Mouse (Mus musculus): Measurements from ENCODE around the gene Ano8. TPM values are rescaled to one million over a fixed set of nuclear protein-coding genes. Genes with fewer than 3 reads are reported as not detected.

The Ano8 gene
- polyA plus RNA-seq, 1 experiment from 2014 or later: 0.60 TPM

DNA sequence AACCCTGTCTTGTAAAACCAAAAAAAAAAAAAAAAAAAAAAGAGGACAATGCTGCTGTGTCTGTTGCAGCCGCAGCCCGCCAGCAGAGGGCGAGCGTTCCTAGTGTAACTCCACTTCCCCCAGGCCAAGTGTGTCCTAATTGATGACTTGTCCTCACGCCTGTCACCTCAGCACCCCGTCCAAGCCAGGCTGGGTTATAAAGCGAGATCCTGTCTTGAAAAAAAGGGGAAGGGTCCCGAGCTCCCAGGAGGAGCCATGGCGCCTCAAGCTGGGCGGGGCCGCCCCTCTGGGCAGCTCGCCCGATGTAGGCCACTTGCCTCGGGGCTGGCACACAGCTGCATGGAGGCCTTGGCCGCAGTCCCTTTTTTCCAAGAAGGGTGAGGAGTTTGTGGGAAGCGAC, 9.3 kb upstream of the Ano8 start:
- H3K4me1 ChIP-seq (replicated peaks; ENCODE audit: control insufficient read depth, insufficient read depth, low read length): peaks cover 22% of the 10 kb centered on the region
- WGBS: 33% methylated on average over 16 of the region's 16 CpGs
- no peak overlapping the region for H3K4me3 ChIP-seq (ENCODE audit: low read depth, low read length)
- no peaks in the 10 kb centered on the region for H3K9me3 ChIP-seq (ENCODE audit: control insufficient read depth, low read length)
- H3K36me3 ChIP-seq (ENCODE audit: control insufficient read depth, insufficient read depth, low read length): peaks cover 26% of the 10 kb centered on the region
- ATAC-seq (replicated peaks; ENCODE audit: low FRiP score) (peak; percentile 57), DNase-seq (ENCODE audit: low spot score) (peak; percentile 76)
- H3K27me3 ChIP-seq (replicated peaks; ENCODE audit: control insufficient read depth, insufficient read depth, low read length): no peaks in the 10 kb centered on the region
- no peak overlapping the region for H3K4me2 ChIP-seq
- no peak overlapping the region for H3K27ac ChIP-seq (ENCODE audit: low read depth, low read length)
- no peak overlapping the region for H3K9ac ChIP-seq (ENCODE audit: low read depth, low read length)

DNA sequence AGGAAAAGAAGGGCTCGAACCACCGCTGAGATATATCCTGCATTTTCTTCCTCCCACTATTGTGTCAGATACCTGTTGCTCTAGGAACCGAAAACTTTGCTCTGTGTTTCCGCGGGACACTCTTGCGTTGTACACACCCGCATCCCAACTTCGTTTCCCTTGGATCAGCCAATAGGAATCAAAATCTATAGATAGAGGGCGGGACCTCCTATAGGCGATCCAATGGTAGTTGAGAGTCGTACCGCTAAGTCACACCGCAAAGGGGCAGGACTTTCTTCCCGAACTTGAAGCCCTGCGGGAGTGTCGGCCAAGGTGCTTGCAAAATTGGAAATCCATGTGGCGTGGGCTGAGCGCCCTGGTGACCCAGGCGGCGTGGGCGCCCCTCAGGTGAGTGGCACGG, 2.7 kb upstream of the Ano8 start:
- Histone ChIP-seq H3K4me1 (replicated peaks; ENCODE audit: control insufficient read depth, insufficient read depth, low read length) (peaks cover 11% of the 10 kb centered on the region), H3K36me3 (ENCODE audit: control insufficient read depth, insufficient read depth, low read length) (peaks cover 19% of the 10 kb centered on the region), H3K4me3 (ENCODE audit: low read depth, low read length) (peak overlapping the region; percentile 86), H3K27ac (ENCODE audit: low read depth, low read length) (peak overlapping the region; percentile 69), H3K9ac (ENCODE audit: low read depth, low read length) (peak overlapping the region; percentile 66), H3K9me3 (ENCODE audit: control insufficient read depth, low read length) (no peaks in the 10 kb centered on the region), H3K27me3 (replicated peaks; ENCODE audit: control insufficient read depth, insufficient read depth, low read length) (no peaks in the 10 kb centered on the region), H3K4me2 (peak overlapping the region; percentile 90)
- under 1% methylated on average over 22 of the region's 22 CpGs for WGBS
- peak; percentile 78 for ATAC-seq (replicated peaks; ENCODE audit: low FRiP score)
- DNase-seq (ENCODE audit: low spot score): peak; percentile 85

DNA sequence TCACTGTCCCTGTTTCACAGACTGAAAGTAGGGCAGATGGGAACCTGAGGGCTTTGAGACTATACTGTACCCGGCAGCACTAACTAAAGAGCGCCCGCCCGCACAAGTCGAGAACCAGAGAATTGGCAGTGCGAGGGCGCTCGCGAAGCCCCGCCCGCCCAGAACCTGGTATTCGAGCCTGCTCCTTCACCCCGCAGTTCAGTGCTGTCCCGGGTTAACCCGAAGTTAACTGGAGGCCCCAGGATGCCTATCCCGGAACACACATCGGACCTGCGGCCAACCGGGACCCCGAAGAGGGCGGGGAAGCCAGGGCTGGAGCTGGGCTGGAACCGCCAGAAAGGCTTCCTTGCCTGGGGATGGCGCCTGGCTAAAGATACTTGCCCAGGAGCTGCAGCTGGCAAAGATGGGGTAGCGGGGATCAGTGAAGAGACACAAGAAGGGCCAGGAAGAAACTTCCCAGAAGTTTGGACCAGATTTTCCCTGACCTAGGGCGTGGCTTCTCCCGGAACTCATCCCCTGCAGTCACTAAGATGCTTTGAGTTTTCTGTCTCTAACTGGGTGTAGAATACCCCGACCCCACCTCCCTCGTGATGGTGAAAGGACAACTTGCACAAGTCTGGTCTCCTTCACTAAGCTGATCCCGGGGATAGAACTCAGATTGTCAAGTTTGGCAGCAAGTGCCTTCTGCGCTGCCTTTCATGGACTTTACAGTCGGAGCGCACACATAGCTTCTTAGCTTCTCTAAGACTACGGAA, 2.1 kb upstream of the Ano8 start, which contains the start of gene Gtpbp3:
Gene Gtpbp3, plus strand, starts transcription at position 413 of the 755 bp plus-strand sequence.
- H3K36me3 ChIP-seq (ENCODE audit: control insufficient read depth, insufficient read depth, low read length): peaks cover 19% of the 10 kb centered on the region
- H3K4me1 ChIP-seq (replicated peaks; ENCODE audit: control insufficient read depth, insufficient read depth, low read length): peaks cover 11% of the 10 kb centered on the region

DNA sequence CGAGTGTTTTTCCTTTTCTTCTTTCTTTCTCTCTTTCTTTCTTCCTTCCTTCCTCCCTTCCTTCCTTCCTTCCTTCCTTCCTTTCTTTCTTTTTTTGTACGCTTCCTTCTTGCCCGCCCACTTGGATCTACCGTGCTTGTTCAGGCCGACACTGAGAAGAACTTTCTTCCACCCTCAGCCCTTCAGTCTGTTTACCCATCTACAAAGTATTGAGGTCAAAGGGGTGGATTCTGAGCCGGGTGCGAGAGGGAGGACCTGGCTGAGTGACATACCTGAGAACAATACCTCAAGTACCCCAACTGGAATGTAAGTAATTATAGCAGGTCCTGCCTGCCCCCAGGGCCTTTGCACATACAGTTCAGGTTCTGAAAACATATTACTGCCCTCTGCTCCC, 370 bp upstream of the Ano8 start:
- no peaks in the 10 kb centered on the region for H3K9me3 ChIP-seq (ENCODE audit: control insufficient read depth, low read length)
- H3K36me3 ChIP-seq (ENCODE audit: control insufficient read depth, insufficient read depth, low read length): peaks cover 10% of the 10 kb centered on the region; the same call in 1 of the 2 replicates
- H3K9ac ChIP-seq (ENCODE audit: low read depth, low read length): no peak overlapping the region
- 26% methylated on average over 7 of the region's 7 CpGs for WGBS
- H3K4me3 ChIP-seq (ENCODE audit: low read depth, low read length): no peak overlapping the region; the same call in 1 of the 2 replicates
- ATAC-seq (replicated peaks; ENCODE audit: low FRiP score) (no peak), DNase-seq (ENCODE audit: low spot score) (no peak)
- H3K27ac ChIP-seq (ENCODE audit: low read depth, low read length): no peak overlapping the region
- peaks cover 10% of the 10 kb centered on the region for H3K27me3 ChIP-seq (replicated peaks; ENCODE audit: control insufficient read depth, insufficient read depth, low read length)
- H3K4me2 ChIP-seq: peak overlapping the region; percentile 88
- peaks cover 11% of the 10 kb centered on the region for H3K4me1 ChIP-seq (replicated peaks; ENCODE audit: control insufficient read depth, insufficient read depth, low read length)

More for the DNA sequence above, 2.1 kb upstream of the Ano8 start, which contains the start of gene Gtpbp3:
- no peaks in the 10 kb centered on the region for H3K9me3 ChIP-seq (ENCODE audit: control insufficient read depth, low read length)
- peak within 1 kb of the TSS; percentile 90 for H3K4me2 ChIP-seq
- H3K27ac ChIP-seq (ENCODE audit: low read depth, low read length): peak within 1 kb of the TSS; percentile 69
- ATAC-seq (replicated peaks; ENCODE audit: low FRiP score) (peak; percentile 27), DNase-seq (ENCODE audit: low spot score) (peak; percentile 81)
- H3K9ac ChIP-seq (ENCODE audit: low read depth, low read length): peak within 1 kb of the TSS; percentile 66
- peak within 1 kb of the TSS; percentile 86 for H3K4me3 ChIP-seq (ENCODE audit: low read depth, low read length)
- under 1% methylated on average over 33 of the region's 33 CpGs for WGBS
- H3K27me3 ChIP-seq (replicated peaks; ENCODE audit: control insufficient read depth, insufficient read depth, low read length): no peaks in the 10 kb centered on the region

DNA sequence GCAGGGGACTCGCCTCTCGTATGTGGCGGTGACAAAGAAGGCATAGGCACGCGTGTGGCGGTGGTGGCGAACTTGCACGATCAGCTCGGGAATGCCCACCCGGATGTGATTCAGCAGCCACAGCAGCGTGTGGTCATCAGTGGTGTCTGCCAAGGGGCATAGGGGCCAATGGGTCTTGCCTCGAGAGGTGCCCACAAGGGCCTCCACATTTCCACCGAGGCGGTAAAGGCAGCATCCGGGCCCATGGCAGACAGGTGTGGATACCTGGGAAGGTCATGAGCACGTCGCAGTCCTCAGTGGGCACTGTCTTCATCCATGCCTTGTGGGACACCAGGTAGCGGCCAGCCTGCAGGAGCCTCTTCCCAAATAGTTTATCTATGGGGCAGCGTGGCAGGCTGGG, 1.0 kb downstream of the Ano8 start:
- Histone ChIP-seq H3K9me3 (ENCODE audit: control insufficient read depth, low read length) (no peaks in the 10 kb centered on the region), H3K4me2 (peak overlapping the region; percentile 88; the same call in 1 of the 2 replicates), H3K4me3 (ENCODE audit: low read depth, low read length) (no peak overlapping the region), H3K36me3 (ENCODE audit: control insufficient read depth, insufficient read depth, low read length) (no peaks in the 10 kb centered on the region), H3K9ac (ENCODE audit: low read depth, low read length) (no peak overlapping the region), H3K4me1 (replicated peaks; ENCODE audit: control insufficient read depth, insufficient read depth, low read length) (peaks cover 15% of the 10 kb centered on the region), H3K27ac (ENCODE audit: low read depth, low read length) (no peak overlapping the region), H3K27me3 (replicated peaks; ENCODE audit: control insufficient read depth, insufficient read depth, low read length) (peaks cover 18% of the 10 kb centered on the region)
- DNase-seq (ENCODE audit: low spot score) (no peak), ATAC-seq (replicated peaks; ENCODE audit: low FRiP score) (no peak)
- 89% methylated on average over 19 of the region's 19 CpGs for WGBS

DNA sequence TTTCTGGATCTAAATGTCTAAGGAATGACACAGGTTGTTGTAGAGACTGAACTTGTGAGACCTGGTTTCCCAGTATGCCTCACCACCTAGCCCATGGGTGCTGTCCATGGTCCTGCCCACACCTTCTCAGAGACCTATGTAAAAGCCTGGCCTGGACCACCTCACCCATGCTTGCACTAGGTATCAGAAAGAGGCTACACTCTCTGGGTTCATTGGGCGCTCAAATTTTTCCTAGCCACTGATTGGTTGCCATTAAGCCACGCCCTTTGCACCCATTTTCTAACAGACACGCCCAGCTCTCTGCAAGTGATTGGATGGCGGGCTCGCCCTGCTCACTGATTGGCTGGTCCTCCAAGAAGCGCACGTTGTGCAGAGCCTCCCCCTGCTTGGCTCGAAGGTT, 1.8 kb downstream of the Ano8 start:
- Histone ChIP-seq H3K4me3 (ENCODE audit: low read depth, low read length) (no peak overlapping the region), H3K4me2 (no peak overlapping the region), H3K27ac (ENCODE audit: low read depth, low read length) (no peak overlapping the region), H3K27me3 (replicated peaks; ENCODE audit: control insufficient read depth, insufficient read depth, low read length) (peaks cover 18% of the 10 kb centered on the region), H3K36me3 (ENCODE audit: control insufficient read depth, insufficient read depth, low read length) (no peaks in the 10 kb centered on the region), H3K4me1 (replicated peaks; ENCODE audit: control insufficient read depth, insufficient read depth, low read length) (peaks cover 8% of the 10 kb centered on the region), H3K9me3 (ENCODE audit: control insufficient read depth, low read length) (no peaks in the 10 kb centered on the region), H3K9ac (ENCODE audit: low read depth, low read length) (no peak overlapping the region)
- 43% methylated on average over 8 of the region's 8 CpGs for WGBS
- ATAC-seq (replicated peaks; ENCODE audit: low FRiP score): peak; percentile 21; the same call in 1 of the 2 replicates
- peak; percentile 67 for DNase-seq (ENCODE audit: low spot score)

DNA sequence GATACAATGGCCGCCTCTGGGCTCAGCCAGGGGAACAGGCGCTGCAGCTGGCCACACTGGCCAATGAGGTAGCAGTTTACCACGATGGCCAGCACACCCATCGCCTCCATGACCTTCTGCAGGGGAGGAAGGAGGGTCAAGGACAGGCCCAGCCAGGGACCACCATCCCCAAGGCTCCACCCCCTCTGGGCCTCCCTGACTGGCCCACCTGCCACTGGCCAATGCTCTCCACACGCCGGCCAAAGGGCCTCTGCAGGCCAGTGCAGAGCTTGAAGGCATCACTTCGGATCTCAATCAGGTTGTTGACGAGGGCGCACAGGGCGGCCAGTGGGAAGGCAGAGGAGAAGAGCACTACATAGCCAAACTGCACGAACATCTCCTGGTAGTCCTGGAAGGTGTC, 6.8 kb downstream of the Ano8 start:
- H3K27ac ChIP-seq (ENCODE audit: low read depth, low read length): no peak overlapping the region
- DNase-seq (ENCODE audit: low spot score) (no peak), ATAC-seq (replicated peaks; ENCODE audit: low FRiP score) (no peak)
- WGBS: 82% methylated on average over 11 of the region's 11 CpGs
- H3K4me1 ChIP-seq (replicated peaks; ENCODE audit: control insufficient read depth, insufficient read depth, low read length): peaks cover 16% of the 10 kb centered on the region
- no peaks in the 10 kb centered on the region for H3K9me3 ChIP-seq (ENCODE audit: control insufficient read depth, low read length)
- H3K9ac ChIP-seq (ENCODE audit: low read depth, low read length): no peak overlapping the region
- H3K36me3 ChIP-seq (ENCODE audit: control insufficient read depth, insufficient read depth, low read length): peaks cover 12% of the 10 kb centered on the region
- H3K4me2 ChIP-seq: no peak overlapping the region
- H3K27me3 ChIP-seq (replicated peaks; ENCODE audit: control insufficient read depth, insufficient read depth, low read length): peaks cover 18% of the 10 kb centered on the region
- H3K4me3 ChIP-seq (ENCODE audit: low read depth, low read length): no peak overlapping the region

DNA sequence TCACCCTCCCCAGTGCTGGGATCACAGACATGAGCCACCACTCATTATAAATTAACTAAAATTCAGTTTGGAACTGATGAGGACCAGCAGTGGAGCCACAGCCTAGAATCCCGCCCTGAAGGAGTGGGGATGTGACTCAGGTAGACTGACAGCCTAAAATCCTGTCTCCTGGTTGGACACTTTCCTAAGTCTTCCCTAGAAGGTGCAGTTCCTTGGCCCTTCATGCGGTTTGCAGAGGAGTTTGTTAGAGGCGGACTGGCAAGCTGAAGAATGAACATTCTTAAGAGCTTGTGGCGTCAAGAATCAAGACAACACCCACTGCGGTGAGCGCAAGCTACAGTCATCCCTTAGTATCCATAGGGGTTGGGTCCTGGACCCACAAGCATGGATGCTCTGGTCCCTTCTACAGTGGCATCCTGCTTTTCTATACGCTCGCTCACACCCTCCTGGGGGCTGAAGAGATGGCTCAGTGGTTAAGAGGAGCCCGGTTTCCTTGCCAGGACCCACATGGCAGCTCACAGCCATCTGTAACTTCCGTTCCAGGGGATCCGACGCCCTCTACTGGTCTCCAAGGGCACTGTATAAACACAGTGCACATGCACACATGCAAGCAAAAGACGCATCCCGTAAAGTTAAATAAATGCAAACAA, 8.4 kb downstream of the Ano8 start:
- ATAC-seq (replicated peaks; ENCODE audit: low FRiP score) (no peak), DNase-seq (ENCODE audit: low spot score) (no peak)
- H3K4me1 ChIP-seq (replicated peaks; ENCODE audit: control insufficient read depth, insufficient read depth, low read length): peaks cover 16% of the 10 kb centered on the region
- H3K27ac ChIP-seq (ENCODE audit: low read depth, low read length): no peak overlapping the region
- H3K36me3 ChIP-seq (ENCODE audit: control insufficient read depth, insufficient read depth, low read length): peaks cover 20% of the 10 kb centered on the region
- WGBS: 35% methylated on average over 14 of the region's 14 CpGs
- H3K9ac ChIP-seq (ENCODE audit: low read depth, low read length): peak overlapping the region; percentile 75
- peaks cover 18% of the 10 kb centered on the region for H3K27me3 ChIP-seq (replicated peaks; ENCODE audit: control insufficient read depth, insufficient read depth, low read length)
- peak overlapping the region; percentile 93 for H3K4me2 ChIP-seq
- H3K9me3 ChIP-seq (ENCODE audit: control insufficient read depth, low read length): no peaks in the 10 kb centered on the region
- H3K4me3 ChIP-seq (ENCODE audit: low read depth, low read length): peak overlapping the region; percentile 70

Data from liver, embryonic 11.5 days (tissue).